Mouse (Mus musculus) erythroblast, embryonic 14.5 days (primary cell): ENCODE measurements around the gene Rasd1.

ENCODE experiments used
- GATA1 ChIP-seq: IDR thresholded peaks from 2 replicates; pipeline ENCODE4 v1.6.1; 2012; ENCODE audit warnings: low read length, inconsistent platforms, mixed read lengths
- TAL1 ChIP-seq: IDR thresholded peaks from 3 replicates; pipeline ENCODE4 v1.6.1; 2012; ENCODE audit warnings: low read length, inconsistent platforms, mixed read lengths

GRCm38 (mm10) chr11:59991365-59991764, 26.6 kb upstream of the Rasd1 start:
- TF ChIP-seq GATA1 (no peak), TAL1 (no peak)
